Mouse (Mus musculus) WW6 (cell line): ENCODE results near the gene Gfra4.
A peak's percentile ranks its signal among the peaks of the same experiment; 100 is the strongest.

ENCODE experiments used
- DNase-seq: peaks from one replicate; pipeline ENCODE4 v3.0.0-alpha.2; 2013; ENCODE audit warnings: low read depth, low spot score

The Gfra4 gene

GRCm38 (mm10) chr2:131042988-131043387 is at the start of gene Gfra4:
TSS of gene Gfra4 (minus strand) at chr2:131043088.
- no peak for DNase-seq

GRCm38 (mm10) chr2:131090852-131091251 is 48.0 kb upstream of the Gfra4 start:
- DNase-seq: no peak

- no peak for DNase-seq
Measured at GRCm38 (mm10) chr2:131089634-131090033, 46.7 kb upstream of the Gfra4 start.

GRCm38 (mm10) chr2:131088581-131088980 is 45.7 kb upstream of the Gfra4 start:
- no peak for DNase-seq

- no peak for DNase-seq
Measured at GRCm38 (mm10) chr2:131086667-131087390, 43.9 kb upstream of the Gfra4 start, which contains the start of gene Siglec1. TSS of gene Siglec1 (minus strand) at chr2:131086765.

- DNase-seq: no peak
Measured at GRCm38 (mm10) chr2:131084206-131084605, 41.3 kb upstream of the Gfra4 start.

GRCm38 (mm10) chr2:131080507-131080906 is 37.6 kb upstream of the Gfra4 start:
- DNase-seq: no peak

- DNase-seq: no peak
Measured at GRCm38 (mm10) chr2:131072536-131072935, 29.6 kb upstream of the Gfra4 start.

GRCm38 (mm10) chr2:131067481-131067880 is 24.6 kb upstream of the Gfra4 start:
- DNase-seq: no peak

- DNase-seq: no peak
Measured at GRCm38 (mm10) chr2:131066342-131066741, 23.5 kb upstream of the Gfra4 start.

- DNase-seq: no peak
Measured at GRCm38 (mm10) chr2:131063404-131063864, 20.5 kb upstream of the Gfra4 start, which contains the start of gene Adam33. TSS of gene Adam33 (minus strand) at chr2:131063814.

GRCm38 (mm10) chr2:131061607-131062006 is 18.7 kb upstream of the Gfra4 start:
- DNase-seq: no peak

GRCm38 (mm10) chr2:131060784-131061183 is 17.9 kb upstream of the Gfra4 start:
- DNase-seq: no peak

- no peak for DNase-seq
Measured at GRCm38 (mm10) chr2:131059781-131060540, 17.1 kb upstream of the Gfra4 start.

GRCm38 (mm10) chr2:131059377-131059776 is 16.5 kb upstream of the Gfra4 start:
- DNase-seq: no peak

GRCm38 (mm10) chr2:131058672-131059071 is 15.8 kb upstream of the Gfra4 start:
- DNase-seq: no peak

- peak; percentile 61 for DNase-seq
Measured at GRCm38 (mm10) chr2:131056191-131056590, 13.3 kb upstream of the Gfra4 start.

- DNase-seq: peak; percentile 78
Measured at GRCm38 (mm10) chr2:131055631-131056030, 12.7 kb upstream of the Gfra4 start.

- DNase-seq: no peak
Measured at GRCm38 (mm10) chr2:131054646-131055264, 11.9 kb upstream of the Gfra4 start.

- no peak for DNase-seq
Measured at GRCm38 (mm10) chr2:131053851-131054645, 11.2 kb upstream of the Gfra4 start.

GRCm38 (mm10) chr2:131052862-131053418 is 10.1 kb upstream of the Gfra4 start:
- DNase-seq: no peak
